Mouse (Mus musculus) fat pad, adult 2 months (tissue): ENCODE data around the gene Bbs9.

ENCODE experiments used
- DNase-seq: peaks from one replicate; pipeline ENCODE4 v3.0.0-alpha.2; 2011; ENCODE audit warnings: low read depth, low spot score; ENCODE audit errors: extremely low read depth

Gene Bbs9

DNA sequence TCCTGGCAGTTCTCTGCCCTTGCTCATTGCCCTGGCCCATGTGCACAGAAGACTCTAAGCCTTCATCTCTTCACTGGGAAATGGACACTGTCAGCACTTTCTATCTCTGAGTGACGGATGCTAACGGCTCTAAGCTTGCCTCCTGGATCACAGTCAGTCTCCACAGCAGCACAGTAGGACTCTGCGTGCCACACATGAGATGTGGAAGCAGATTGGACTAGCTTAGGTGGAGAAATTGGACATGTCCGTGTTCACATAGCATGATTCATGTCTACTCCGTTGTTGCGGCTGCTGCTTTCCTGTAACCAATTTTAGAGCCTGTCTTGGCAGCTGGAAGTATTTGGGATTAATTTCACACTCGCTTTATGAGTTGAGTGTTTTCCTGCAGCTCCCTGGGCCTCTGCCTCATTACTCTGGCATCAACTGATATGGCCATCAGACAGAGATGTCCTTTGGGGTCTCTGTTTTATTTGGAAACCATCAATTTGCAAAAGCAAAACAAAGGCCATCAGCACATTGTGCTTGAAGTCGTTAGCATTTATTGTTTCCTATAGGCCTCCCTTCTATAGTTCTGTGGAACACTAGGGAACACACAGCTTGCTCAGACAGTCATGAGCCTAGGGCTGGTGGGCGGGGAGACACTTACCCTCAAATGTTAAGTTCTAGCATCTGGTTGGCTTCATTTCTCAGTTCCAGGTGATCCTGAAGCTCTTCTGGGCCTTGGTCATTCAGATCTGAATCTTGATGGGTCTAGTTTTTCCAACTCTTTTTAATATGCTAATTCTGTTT lies 314.1 kb downstream of the Bbs9 start:
- DNase-seq = no peak

DNA sequence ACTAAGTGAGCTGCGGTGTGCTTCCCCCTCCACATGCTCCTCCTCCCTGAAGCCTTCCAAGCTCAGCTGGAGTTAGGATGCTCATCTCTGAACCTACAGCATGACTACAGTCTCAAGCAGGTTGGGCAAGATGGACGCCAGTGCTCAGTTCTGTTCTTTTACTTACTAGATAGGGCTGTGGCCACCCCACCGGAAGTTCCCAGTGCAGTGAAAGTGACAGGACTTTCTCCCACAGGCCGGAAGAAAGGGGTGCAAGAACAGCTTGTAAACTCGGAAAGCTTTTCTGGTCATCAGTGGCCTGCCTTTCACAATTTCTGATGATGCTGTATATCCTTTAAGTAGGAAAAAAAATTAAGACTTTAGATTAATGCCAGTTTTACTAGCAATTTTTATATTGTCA lies 315.7 kb downstream of the Bbs9 start:
- DNase-seq = no peak

DNA sequence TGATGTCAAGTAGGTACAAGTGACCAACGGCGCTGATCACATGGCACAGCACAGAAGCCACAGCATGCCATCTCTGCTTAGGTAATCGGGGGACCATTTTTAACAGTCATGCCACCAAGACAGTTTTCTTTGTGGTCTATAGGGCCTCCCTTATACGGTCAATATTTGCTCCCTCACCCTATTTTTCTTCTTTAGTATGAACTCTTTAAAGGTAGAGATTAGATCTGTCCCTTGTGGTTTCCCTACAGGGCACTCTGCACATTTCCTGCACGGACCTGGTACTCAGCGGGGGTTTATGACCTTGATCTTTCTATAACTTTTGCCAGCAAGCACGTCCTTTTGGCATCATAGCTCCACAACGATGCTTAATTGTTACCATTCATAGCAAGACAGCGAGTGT lies 316.2 kb downstream of the Bbs9 start:
- DNase-seq = no peak

DNA sequence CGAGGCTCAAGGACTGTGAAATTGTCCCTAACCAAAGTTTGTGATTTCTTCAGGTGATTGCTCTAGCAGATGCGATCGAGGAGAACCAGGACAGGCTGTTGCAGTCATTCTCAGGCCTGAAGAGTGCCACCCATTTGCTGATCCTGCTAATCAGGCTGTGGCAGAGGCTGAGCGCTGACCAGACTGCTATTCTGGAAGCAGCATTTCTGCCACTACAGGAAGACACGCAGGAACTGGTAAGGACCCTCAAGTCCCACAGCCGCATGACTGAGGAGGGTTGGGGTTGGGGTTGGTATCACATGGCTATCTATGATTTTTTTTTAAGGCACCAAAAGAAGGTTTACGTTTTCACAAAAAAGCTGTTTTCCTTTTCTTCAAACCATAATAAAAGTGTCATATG lies 318.2 kb downstream of the Bbs9 start:
- no peak for DNase-seq

DNA sequence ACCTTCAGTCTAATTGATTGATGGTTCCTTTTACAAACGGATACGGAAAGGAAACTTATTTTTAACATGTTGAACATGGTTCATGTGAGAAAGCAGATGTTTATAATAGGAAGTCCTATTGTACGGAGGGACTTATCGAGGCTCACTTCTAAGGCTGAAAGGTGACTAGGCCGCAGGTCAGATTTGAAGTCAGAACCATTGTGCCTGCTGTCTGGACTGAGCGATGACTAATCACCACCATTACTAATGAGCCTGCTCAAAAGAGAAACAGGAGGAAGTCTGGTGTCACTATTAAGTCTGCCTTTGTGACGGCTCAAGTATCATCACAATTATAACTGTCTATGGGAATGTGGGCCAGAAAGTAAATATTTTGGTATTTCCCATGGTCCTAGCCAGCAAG lies 325.2 kb downstream of the Bbs9 start:
- DNase-seq = no peak

DNA sequence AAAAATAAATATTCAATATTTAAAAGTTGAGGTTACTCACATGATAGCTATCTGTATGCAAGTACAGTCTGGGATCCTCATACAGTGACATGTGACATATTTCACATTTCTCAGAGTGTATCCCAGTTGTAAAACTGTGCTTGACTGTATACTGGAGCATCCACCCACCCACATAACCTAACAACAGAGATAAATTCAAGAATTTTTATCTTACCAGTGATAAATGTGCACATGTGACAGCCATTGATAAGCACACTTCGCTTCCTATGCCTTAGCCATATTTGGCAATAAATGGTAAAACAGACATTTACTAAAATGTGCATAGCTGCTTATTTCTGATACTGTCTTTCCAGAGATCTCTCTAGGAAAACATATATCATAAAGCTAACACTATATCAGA lies 330.5 kb downstream of the Bbs9 start:
- DNase-seq = no peak

DNA sequence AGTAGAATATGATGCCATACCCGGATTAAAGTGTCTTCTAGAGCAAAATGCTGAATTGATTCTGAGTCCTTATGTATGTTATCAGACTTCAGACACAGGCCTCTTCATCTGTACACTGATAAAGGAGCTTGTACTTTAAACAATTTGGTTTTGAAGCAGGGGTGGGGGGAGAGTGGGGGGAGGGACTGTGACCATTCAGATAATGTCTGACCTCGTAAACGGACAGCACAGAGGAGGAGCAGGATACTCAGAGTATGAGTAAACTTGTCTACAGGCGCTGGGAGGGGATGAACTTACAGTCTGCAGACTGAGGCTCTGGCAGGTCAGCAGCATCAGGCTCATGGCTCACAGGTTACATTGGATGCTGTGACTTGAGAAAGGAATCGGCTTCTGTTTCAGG lies 331.0 kb downstream of the Bbs9 start:
- DNase-seq = no peak

DNA sequence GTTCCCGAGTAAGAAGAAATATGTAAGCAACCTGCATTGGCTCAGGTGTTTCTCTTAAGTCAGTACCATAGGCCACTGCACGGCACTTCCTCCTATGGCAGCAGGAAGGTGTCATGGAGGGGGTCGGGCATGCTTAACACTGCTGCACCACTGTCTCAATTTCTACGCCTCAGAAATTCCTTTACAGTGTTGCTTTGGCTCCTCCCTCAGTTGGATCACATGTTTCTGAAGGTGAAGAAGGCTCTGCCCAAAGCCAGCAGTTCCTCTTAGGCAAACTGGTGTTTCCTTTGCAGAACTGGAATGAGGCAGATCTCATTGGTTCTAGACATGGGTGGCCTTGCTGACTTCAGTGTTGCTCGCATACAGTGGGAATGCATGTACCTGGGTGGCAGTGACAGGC lies 332.2 kb downstream of the Bbs9 start:
- no peak for DNase-seq

DNA sequence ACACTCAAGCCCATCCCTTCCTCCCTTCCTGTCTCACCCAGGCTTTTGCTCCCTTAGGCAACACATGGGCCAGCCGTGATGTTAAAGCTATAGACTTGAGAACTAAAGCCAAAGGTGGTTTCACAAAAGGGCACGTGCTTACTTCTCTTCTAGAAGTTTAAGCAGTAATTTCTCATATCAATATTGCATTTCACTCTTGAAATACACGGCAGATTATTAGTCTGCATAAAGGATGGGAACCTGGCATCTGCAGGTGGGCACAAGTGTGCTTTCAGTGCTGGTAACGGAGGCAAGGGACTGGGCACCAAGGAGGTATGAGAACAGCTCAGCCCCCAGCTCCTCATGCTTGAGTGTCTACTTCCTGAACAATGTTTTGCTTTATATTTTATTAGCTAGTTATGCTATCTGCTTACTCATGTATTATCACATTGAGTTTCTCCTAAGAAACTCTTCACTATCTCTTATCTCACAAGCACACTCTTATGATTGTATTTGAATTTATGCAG lies 334.2 kb downstream of the Bbs9 start:
- DNase-seq = no peak

DNA sequence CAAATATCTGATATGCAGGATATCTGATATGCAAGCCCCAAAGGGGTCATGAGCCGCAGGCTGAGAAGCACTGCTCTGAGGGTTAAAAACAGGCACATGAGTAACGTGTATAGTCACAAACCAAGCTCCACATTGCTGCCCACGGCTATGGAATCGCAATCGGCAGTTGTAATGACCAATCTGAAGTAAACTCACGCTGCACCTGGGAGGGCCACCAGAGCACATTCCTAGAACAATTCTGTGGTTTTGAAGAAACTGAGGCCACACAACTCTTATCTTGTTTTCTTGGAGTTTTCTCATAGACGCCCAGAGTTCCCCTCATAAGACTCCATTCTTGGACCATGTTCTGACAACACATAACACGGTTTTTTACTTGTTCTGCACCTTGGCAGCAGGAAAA lies 334.9 kb downstream of the Bbs9 start:
- DNase-seq = no peak

DNA sequence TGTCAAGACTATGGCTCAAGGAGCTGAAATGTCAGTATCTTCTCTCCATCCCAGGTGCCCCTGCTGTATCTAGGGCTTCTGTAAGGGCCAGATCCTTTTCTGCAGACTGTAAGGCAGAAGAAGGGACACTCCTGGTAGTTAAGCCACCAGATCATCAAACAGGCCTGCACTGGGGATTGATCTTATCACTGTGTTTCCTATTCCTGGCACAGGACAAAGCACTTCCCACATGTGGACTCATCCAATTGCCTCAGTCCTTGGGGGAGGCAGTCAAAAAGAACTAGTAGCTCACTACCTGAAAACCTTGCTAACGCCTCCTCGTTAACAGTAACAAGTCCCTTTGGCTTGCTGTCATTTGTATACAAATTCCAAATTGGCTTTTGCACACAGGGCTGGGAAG lies 336.4 kb downstream of the Bbs9 start:
- DNase-seq = peak; percentile 36

DNA sequence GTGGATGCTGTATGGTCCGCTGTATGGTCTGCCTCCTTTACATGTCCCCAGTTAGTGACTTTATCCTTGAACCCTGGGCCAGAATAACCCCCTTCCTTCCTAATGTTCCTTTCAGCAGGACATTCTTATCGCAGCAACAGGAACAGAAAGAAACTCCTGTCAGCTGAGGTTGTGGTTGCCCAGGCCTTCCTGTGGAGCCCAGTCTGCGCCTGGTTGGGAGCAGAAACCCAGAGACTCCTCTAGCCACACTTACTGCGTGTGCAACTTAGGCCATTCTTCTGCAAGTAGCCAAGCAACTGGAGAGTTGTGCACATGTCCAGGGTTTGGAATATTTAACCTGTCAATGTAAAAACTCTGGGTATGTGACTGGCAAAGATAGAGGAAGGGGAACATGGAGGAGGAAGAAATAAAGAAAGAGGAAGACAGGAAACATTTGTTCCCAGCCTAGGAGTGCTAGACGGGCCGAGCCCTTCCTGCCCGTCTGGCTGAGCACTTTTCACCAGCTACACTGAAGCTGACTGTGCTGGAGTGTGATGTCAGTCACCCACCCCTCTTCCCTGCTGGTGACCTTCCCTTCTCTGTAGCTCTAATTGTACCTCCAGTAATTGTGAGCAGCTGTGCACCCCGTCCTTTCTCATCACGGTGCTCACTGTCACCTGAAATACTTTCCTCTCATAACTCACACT lies 339.0 kb downstream of the Bbs9 start:
- no peak for DNase-seq

DNA sequence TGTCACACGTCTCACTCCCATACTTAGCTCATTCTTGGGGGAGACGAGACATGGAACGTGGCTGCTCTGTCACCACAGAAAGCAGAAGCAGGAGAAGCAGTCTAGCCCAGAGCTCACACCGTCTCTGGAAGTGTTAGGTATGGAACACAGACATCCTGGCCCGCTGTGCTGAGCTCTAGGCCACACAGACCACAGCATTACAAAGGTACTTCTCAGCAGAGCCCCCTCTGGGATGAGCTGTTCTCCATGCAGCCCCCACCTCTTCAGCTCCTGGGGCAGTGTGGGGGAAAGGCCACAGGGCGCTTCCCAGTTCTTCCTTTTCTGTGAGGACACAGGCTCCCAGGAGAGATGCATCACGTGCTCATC lies 339.6 kb downstream of the Bbs9 start:
- no peak for DNase-seq

DNA sequence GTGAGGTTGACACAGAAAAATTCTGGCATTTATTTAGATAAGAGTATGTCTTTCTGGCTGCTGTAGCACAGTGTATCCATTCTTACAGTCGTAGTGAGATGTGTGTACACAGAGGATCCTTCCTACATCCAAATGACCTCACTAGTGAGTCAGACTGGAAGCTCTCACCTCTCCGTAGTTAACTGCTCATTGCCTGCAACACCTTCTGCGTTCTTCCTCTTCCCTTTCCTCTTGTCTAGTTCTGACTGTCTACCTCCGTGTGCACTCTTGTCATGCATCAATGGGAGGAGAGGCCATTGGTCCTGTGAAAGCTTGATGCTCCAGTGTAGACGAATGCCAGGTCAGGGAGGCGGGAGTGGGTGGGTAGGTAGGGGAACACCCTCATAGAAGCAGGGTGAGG lies 344.0 kb downstream of the Bbs9 start:
- no peak for DNase-seq

DNA sequence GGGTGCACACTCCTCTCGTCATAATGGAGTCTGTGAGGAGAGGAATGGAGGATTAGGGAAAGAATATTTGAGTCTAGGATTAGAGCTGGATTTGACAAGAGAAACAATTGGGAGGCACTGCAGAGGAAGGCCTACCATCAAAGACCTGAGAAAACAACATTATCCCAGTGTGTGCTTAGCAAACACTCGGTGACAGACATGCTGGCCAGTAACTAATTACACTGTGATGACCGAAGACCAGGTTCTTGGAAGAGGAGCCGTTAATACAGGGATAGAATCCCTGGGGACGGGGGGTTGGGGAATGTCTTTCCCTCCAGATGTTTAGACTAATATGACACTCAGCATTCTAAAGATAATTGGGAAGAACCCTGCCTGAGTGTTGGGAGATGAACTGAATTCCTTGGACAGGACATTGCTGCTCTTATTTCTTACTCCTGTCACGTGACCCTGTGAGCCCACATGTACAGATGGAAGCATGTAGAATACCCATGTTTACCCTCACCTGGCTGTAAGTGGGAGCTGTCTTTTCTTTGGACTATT lies 345.2 kb downstream of the Bbs9 start:
- DNase-seq = no peak

DNA sequence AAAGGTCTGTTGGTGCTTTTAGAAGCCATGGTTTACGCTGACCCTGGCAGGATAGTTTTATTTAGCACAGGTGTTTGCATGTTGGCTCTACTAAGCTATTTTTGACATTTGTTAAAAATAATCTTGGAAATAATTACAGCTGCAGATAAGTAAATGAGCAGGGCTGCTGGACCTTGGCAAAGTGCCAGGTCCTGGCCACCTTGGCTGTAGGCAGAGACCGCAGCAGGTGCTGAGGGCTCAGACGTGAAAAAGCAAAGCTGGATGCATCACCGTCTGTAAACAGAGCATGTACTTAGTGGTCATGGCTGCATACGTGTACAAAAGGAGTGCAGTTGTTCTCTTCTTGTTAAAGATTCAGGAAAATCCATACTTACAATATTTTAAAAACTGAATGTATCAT lies 347.3 kb downstream of the Bbs9 start:
- no peak for DNase-seq

DNA sequence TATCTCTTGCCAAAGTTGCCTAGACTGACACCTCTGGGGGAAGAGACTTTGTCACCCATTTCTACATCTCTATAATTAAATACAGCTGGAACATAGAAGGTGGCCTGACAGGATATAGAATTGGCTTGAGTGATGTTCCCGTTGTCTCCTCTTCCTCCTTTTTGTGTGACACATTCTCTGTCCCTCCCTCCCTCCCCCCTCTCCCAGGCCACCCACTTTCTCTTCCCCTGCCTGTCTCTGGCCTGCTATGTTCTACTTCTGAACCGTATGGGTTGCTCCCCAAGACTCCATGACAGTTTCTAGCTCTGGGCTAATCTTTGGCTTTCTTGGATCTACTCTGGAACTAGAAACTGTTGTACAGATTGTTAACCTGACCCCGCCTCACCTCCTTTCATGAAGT lies 348.3 kb downstream of the Bbs9 start:
- DNase-seq = no peak

DNA sequence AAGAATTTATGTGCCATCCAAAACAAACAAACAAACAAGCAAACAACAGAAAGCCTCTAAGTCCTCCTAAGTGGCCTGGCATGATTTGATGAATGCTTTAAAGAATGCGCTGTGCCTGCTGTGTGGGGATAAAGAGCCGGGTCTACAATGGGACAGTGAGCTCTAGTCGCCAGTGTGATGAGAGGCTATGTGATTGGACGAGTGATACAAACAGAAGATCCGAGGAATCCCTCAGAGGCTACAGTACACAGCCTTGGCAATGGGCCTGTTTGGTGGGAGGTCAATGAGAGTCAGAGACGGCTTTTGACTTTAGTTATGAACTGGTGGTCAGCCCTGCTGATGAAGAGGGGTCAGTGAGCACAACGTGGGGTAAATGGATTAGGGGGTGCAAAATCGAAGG lies 349.4 kb downstream of the Bbs9 start:
- no peak for DNase-seq

DNA sequence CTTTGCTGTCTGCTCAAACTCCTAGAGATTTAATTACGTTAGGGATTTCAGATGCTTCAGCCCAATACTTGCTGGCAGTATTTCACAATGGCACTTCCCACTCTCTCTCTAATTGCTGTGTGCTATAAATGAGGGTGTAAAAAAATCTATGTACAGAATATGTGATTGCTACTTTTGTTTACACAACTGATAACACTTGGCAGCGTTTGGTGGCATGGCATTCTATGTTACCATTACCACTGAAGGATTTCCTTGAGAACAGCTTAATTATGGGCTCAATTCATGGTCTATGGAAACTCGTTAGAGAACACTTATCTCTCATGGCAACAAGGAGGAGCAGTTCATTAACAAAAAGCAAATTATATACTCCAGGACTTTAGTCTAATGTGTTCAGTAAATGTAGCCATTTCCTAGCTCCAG lies 351.1 kb downstream of the Bbs9 start:
- DNase-seq = no peak

DNA sequence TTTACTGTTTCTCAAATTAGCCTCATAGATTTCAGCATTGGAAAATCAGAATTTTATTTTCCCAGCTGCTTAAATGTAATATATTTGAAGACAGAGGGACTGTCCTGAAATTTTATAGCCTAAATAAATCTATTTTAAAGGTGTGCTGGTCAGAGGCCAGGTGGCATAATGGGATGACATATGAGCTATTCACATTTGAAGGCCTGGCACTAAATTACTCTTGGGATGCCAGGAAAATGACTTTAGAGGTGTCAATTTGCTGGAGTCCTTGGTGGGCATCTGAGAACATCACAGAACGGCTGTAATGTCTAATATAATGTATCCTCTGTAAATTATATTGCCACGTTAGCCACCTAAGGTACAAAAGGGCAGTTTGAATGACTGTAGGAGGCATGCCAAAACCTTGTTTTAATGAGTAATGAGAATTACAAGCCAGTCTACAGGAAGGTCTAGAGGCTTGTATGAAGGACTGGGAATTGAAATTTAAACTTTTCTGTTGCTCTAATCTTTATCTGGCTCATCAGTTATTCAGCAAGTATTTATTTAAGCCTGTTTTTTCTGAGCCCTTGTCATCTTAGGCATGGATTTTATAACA lies 351.8 kb downstream of the Bbs9 start:
- DNase-seq = no peak

DNA sequence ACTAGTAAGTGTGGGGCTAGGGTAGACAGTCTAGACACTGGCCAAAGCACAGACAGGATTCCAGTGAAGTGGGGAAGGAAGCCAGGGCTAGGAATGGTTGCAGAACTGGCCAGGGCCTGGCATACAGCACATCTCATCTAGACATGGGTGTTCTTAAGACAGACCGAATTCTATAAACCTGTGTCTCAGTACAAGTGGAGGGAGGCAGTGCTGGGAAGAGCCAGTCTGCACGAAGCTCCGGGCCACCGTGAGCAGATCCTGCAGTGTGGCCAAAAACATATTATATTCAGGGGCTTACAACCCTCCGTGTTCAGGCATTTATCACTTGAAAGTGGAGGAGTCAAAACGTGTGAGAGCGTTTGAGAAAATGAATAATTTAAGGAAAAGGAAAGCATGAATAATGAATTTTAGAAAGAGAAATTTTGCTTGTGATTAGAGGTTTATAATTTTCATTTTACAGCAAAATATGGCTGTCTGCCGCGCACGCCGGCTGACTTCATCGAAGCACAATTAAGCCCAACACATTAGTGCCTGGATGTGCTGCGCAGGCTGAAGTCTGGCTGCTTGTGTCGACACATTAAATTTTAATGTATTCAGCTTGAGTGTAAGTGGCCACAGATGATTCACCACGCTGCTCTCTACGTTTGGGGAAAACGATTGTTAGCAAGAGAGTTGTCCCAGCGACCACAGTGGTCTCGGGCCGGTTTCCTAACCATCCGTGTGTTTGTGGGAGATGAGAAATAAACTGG lies 353.9 kb downstream of the Bbs9 start:
- no peak for DNase-seq
